Mouse (Mus musculus) erythroblast, embryonic 14.5 days (primary cell): ENCODE results near the gene Majin. TPM values are rescaled to one million over a fixed set of nuclear protein-coding genes. Genes with fewer than 3 reads are reported as not detected.

Experiments
- H3K27me3 ChIP-seq: 2 replicates; pipeline ENCODE4 v1.6.1; 2012; ENCODE audit warnings: inconsistent platforms; ENCODE audit not compliant: control insufficient read depth
- H3K36me3 ChIP-seq: 2 replicates; pipeline ENCODE4 v1.6.1; 2012; ENCODE audit warnings: mild to moderate bottlenecking, inconsistent platforms; ENCODE audit not compliant: control insufficient read depth
- H3K4me1 ChIP-seq: 2 replicates; pipeline ENCODE4 v1.6.1; 2012; ENCODE audit warnings: inconsistent platforms; ENCODE audit not compliant: control insufficient read depth
- H3K4me3 ChIP-seq: replicated peaks from 2 replicates; pipeline ENCODE3; 2012; ENCODE audit warnings: moderate library complexity, mild to moderate bottlenecking, inconsistent platforms
- H3K9me3 ChIP-seq: 2 replicates; pipeline ENCODE4 v1.6.1; 2012; ENCODE audit warnings: low read length, inconsistent platforms, mixed read lengths; ENCODE audit not compliant: control insufficient read depth
- GATA1 ChIP-seq: IDR thresholded peaks from 2 replicates; pipeline ENCODE4 v1.6.1; 2012; ENCODE audit warnings: low read length, inconsistent platforms, mixed read lengths
- TAL1 ChIP-seq: IDR thresholded peaks from 3 replicates; pipeline ENCODE4 v1.6.1; 2012; ENCODE audit warnings: low read length, inconsistent platforms, mixed read lengths
- polyA plus RNA-seq: library from polyadenylated mRNA; stranded (reverse); fragments of >175 nt; gene quantifications from 2 replicates; pipeline ENCODE4 v1.2.3, GENCODE M21; 2012

The Majin gene
- polyA plus RNA-seq, 1 experiment: not detected

DNA sequence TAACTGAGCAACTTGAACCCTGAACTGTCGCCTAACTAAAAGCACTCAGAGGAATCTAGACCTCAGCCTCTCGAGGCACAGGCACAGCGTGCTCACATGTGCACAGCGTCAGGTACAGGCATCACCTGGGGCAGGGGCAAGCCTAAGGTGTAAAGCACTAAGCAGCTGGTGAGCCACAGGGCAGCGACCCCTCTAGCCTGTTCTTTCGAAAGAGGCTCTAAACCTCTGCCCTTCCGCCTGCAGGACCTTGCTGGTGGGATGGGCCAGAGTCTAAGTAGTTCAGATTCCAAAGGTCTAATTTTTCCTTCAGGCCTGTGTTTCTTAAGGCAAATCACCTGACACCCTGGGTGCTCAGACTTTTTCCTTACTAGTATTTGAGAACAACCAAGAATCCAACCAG lies 87.9 kb downstream of the Majin start:
- H3K4me1 ChIP-seq: peaks cover 45% of the 10 kb centered on the region
- TF ChIP-seq GATA1 (no peak), TAL1 (no peak)
- 0 out of 2 replicates have a peak, but pooled peaks cover 4% of the 10 kb centered on the region for H3K27me3 ChIP-seq
- no peaks in the 10 kb centered on the region for H3K36me3 ChIP-seq
- no peak overlapping the region for H3K4me3 ChIP-seq
- no peaks in the 10 kb centered on the region for H3K9me3 ChIP-seq

DNA sequence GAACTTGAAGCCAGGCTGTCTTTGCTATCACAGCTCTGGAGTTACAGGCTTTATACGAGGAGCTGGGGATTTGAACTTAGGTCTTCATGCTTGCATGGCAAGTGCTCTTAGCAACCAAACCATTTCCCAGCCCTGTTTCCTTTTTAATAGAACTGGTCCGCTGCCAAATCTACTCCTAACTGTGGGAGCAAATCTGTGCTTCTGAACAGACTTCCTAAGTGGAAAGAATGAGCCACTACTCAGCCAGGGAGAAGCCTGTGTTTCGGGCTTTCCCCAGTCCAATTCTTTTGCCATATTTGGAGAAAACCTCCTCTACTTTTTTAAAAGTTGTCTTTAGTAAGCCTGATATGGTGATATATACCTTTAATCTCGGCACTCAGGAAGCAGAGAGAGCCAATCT lies 88.5 kb downstream of the Majin start:
- peaks cover 50% of the 10 kb centered on the region for H3K4me1 ChIP-seq
- no peak for TF ChIP-seq TAL1
- TF ChIP-seq GATA1: no peak

GRCm38 (mm10) chr19:6273592-6273991 lies 89.4 kb downstream of the Majin start:
- Histone ChIP-seq H3K27me3 (no peaks in the 10 kb centered on the region), H3K4me3 (no peak overlapping the region), H3K4me1 (peaks cover 51% of the 10 kb centered on the region), H3K36me3 (peaks cover 6% of the 10 kb centered on the region), H3K9me3 (no peaks in the 10 kb centered on the region)
- TF ChIP-seq TAL1: no peak
- TF ChIP-seq GATA1: no peak

More for the DNA sequence above, 88.5 kb downstream of the Majin start:
- Histone ChIP-seq H3K36me3 (no peaks in the 10 kb centered on the region), H3K4me3 (no peak overlapping the region), H3K9me3 (no peaks in the 10 kb centered on the region), H3K27me3 (0 out of 2 replicates have a peak, but pooled peaks cover 3% of the 10 kb centered on the region)

Other genes with a start within 250 kb of the Majin start
- 6.6 and 6.8 TPM in 2 replicates for gene Pola2, start 220.2 kb upstream of the Majin start, polyA plus RNA-seq
- not detected in 2 replicates for gene Slc22a20, start 198.2 kb upstream of the Majin start, polyA plus RNA-seq
- 38.5 and 46.1 TPM in 2 replicates for gene Capn1, start 168.5 kb upstream of the Majin start, polyA plus RNA-seq
- 9.5 and 10.2 TPM in 2 replicates for gene Syvn1, start 137.8 kb upstream of the Majin start, polyA plus RNA-seq
- 4.9 and 6.3 TPM in 2 replicates for gene Mrpl49, start 126.6 kb upstream of the Majin start, polyA plus RNA-seq
- 521 and 530 TPM in 2 replicates for gene Fau, start 126.5 kb upstream of the Majin start, polyA plus RNA-seq
- gene Znhit2, start 123.2 kb upstream of the Majin start, polyA plus RNA-seq: 8.6 and 9.3 TPM in 2 replicates
- gene Tm7sf2, start 116.0 kb upstream of the Majin start, polyA plus RNA-seq: 0.31 and 1.4 TPM in 2 replicates
- 3.9 and 4.9 TPM in 2 replicates for gene Vps51, start 107.2 kb upstream of the Majin start, polyA plus RNA-seq
- not detected in 2 replicates for gene Tmem262, start 104.4 kb upstream of the Majin start, polyA plus RNA-seq
- gene Gm28374, start 102.1 kb upstream of the Majin start, polyA plus RNA-seq: 0.06 TPM in 1 of 2 replicates, not detected in the other
- gene Zfpl1, start 99.4 kb upstream of the Majin start, polyA plus RNA-seq: 5.1 and 6.9 TPM in 2 replicates
- gene Cdca5, start 99.4 kb upstream of the Majin start, polyA plus RNA-seq: 2.2 and 2.3 TPM in 2 replicates
- 1.3 and 1.4 TPM in 2 replicates for gene AC131692.1, start 90.0 kb upstream of the Majin start, polyA plus RNA-seq
- 0.26 and 0.35 TPM in 2 replicates for gene Naaladl1, start 78.6 kb upstream of the Majin start, polyA plus RNA-seq
- gene Sac3d1, start 65.7 kb upstream of the Majin start, polyA plus RNA-seq: 7.2 TPM in 2 replicates
- gene Snx15, start 56.1 kb upstream of the Majin start, polyA plus RNA-seq: 87.4 and 91.3 TPM in 2 replicates
- 0.03 TPM in 1 of 2 replicates, not detected in the other for gene Batf2, start 43.4 kb upstream of the Majin start, polyA plus RNA-seq
- 9.5 and 10.8 TPM in 2 replicates for gene Arl2, start 42.8 kb upstream of the Majin start, polyA plus RNA-seq
- not detected in 2 replicates for gene Gpha2, start 42.0 kb downstream of the Majin start, polyA plus RNA-seq
- gene Ppp2r5b, start 51.5 kb downstream of the Majin start, polyA plus RNA-seq: 2.8 and 3.0 TPM in 2 replicates
- gene Atg2a, start 57.3 kb downstream of the Majin start, polyA plus RNA-seq: 5.6 and 6.0 TPM in 2 replicates
- 31.6 and 32.9 TPM in 2 replicates for gene Ehd1, start 92.3 kb downstream of the Majin start, polyA plus RNA-seq
- gene Cdc42bpg, start 122.1 kb downstream of the Majin start, polyA plus RNA-seq: 0.62 and 0.69 TPM in 2 replicates
- 6.4 and 8.3 TPM in 2 replicates for gene Men1, start 150.6 kb downstream of the Majin start, polyA plus RNA-seq
- gene Map4k2, start 156.7 kb downstream of the Majin start, polyA plus RNA-seq: 1.2 and 2.1 TPM in 2 replicates
- gene Sf1, start 179.3 kb downstream of the Majin start, polyA plus RNA-seq: 134 and 140 TPM in 2 replicates
- 0.08 and 0.14 TPM in 2 replicates for gene Pygm, start 200.0 kb downstream of the Majin start, polyA plus RNA-seq
- gene Rasgrp2, start 215.0 kb downstream of the Majin start, polyA plus RNA-seq: 0.71 and 0.73 TPM in 2 replicates
- gene Nrxn2, start 234.3 kb downstream of the Majin start, polyA plus RNA-seq: 0.03 TPM in 1 of 2 replicates, not detected in the other